Mouse (Mus musculus) intestine, embryonic 14.5 days (tissue): ENCODE measurements at regions not wholly inside any gene's neighbourhood (a gene's known extent, or its start where the extent isn't known, plus 50 kb on each side); places are given as distances from the start of the nearest gene placed in this dataset.

Source experiments
- ATAC-seq: fragments of 200-750 bp; cut with Nextera tagmentation; replicated peaks from 2 replicates; pipeline ENCODE4 v1.8.0; 2017; ENCODE audit warnings: low read depth, moderate number of reproducible peaks, moderate TSS enrichment, moderate library complexity; ENCODE audit not compliant: low FRiP score, low TSS enrichment
- DNase-seq: peaks from one replicate; pipeline ENCODE4 v3.0.0-alpha.2; 2018; ENCODE audit warnings: low spot score
- H3K27ac ChIP-seq: fragments of 300-500 bp; sonication (generic); 2 replicates; pipeline ENCODE4 v1.5.1; 2014; ENCODE audit warnings: low read depth, mild to moderate bottlenecking, control low read depth
- H3K27me3 ChIP-seq: fragments of 300-500 bp; sonication (generic); replicated peaks from 2 replicates; pipeline ENCODE4 v1.6.1; 2014; ENCODE audit warnings: low read length, control low read depth; ENCODE audit not compliant: control insufficient read depth, insufficient read depth
- H3K36me3 ChIP-seq: fragments of 300-500 bp; sonication (generic); 2 replicates; pipeline ENCODE4 v1.6.1; 2014; ENCODE audit warnings: low read length, control low read depth; ENCODE audit not compliant: control insufficient read depth, insufficient read depth
- H3K4me1 ChIP-seq: fragments of 300-500 bp; sonication (generic); replicated peaks from 2 replicates; pipeline ENCODE4 v1.6.1; 2014; ENCODE audit warnings: low read length, control low read depth, mixed read lengths; ENCODE audit not compliant: control insufficient read depth, insufficient read depth
- H3K4me2 ChIP-seq: fragments of 300-500 bp; sonication (generic); 2 replicates; pipeline ENCODE4 v1.6.1; 2014; ENCODE audit warnings: low read length
- H3K4me3 ChIP-seq: fragments of 300-500 bp; sonication (generic); 2 replicates; pipeline ENCODE4 v1.5.1; 2014; ENCODE audit warnings: low read depth, low read length, control low read depth, mixed read lengths
- H3K9ac ChIP-seq: fragments of 300-500 bp; sonication (generic); 2 replicates; pipeline ENCODE4 v1.6.1; 2014; ENCODE audit warnings: mild to moderate bottlenecking, low read length
- H3K9me3 ChIP-seq: fragments of 300-500 bp; sonication (generic); 2 replicates; pipeline ENCODE4 v1.6.1; 2016; ENCODE audit warnings: low read length, control low read depth; ENCODE audit not compliant: control insufficient read depth
- WGBS: fragments of 180-500 bp; shearing (Covaris S2); extraction: QIAGEN DNeasy Blood & Tissue Kit; methylation state at CpG from one replicate; pipeline ENCODE4 v1.1.7; 2014; 5-methylcytosine and 5-hydroxymethylcytosine counted together

DNA sequence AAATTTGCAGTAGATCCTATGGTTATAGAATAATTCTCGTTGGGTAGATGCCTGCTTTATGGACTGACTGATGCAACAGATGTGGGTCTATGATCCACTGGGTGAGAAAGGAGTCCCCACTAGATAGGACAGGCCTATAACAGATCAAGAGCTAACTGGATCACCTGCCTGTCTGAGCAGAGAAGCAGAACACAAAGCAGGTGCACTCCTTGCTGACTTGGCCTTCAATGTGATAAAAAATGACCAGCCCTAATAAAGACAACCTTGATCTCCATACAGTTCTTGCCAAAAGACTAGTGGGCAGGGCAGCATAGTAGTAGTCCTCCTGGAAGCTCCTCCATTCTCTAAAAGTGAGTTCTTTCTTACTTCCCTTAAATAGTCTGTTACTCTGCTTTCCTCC, 109.6 kb upstream of the Abcb5 start:
- H3K4me3 ChIP-seq, result no peak overlapping the region
- DNase-seq (no peak), ATAC-seq (no peak)
- no peaks in the 10 kb centered on the region for H3K4me1 ChIP-seq
- H3K9me3 ChIP-seq, result no peaks in the 10 kb centered on the region
- no peak overlapping the region for H3K9ac ChIP-seq
- H3K36me3 ChIP-seq, result no peaks in the 10 kb centered on the region
- H3K27me3 ChIP-seq, result no peaks in the 10 kb centered on the region
- H3K27ac ChIP-seq, result no peak overlapping the region
- WGBS, result 89% methylated on average over 1 of the region's 1 CpGs
- no peak overlapping the region for H3K4me2 ChIP-seq

DNA sequence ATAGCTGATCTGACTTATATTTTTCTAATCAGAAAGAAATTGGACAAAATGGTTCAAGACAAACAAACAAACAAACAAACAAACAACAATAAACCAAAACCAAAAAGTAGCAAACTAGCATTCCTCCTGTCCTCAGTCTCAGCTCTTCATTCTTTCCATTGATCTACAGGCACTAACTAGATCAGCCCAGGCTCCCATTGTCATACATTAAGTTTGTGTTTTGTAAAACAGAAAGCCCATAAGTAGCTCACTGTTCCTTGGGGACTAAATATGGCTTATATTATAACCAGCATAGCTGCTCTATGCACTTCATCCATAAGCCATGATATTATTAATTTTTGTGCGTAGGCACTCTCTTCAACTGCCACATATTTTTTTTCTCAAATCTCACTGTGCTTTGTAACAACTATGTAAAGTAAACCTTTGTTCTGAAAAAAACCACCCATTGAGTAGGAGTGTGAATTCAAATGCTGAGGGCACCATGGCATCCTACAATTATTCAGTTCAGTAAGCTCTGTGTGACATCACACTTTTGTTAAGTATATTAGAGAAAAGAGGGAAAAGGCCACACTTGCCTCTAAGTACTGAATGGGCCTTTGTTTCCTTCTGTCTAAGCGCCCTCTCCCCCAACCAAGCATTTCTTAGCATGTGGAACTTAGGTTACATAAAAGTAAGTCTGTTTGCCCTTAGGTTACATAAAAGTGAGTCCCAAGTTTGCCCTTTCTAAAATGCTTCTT, 108.7 kb upstream of the Abcb5 start:
- no peak for ATAC-seq
- WGBS, result 89% methylated on average over 2 of the region's 2 CpGs
- Histone ChIP-seq H3K4me3 (no peak overlapping the region), H3K27ac (no peak overlapping the region), H3K27me3 (no peaks in the 10 kb centered on the region), H3K9ac (no peak overlapping the region), H3K4me1 (no peaks in the 10 kb centered on the region), H3K4me2 (no peak overlapping the region), H3K36me3 (no peaks in the 10 kb centered on the region), H3K9me3 (no peaks in the 10 kb centered on the region)
- DNase-seq, result no peak

DNA sequence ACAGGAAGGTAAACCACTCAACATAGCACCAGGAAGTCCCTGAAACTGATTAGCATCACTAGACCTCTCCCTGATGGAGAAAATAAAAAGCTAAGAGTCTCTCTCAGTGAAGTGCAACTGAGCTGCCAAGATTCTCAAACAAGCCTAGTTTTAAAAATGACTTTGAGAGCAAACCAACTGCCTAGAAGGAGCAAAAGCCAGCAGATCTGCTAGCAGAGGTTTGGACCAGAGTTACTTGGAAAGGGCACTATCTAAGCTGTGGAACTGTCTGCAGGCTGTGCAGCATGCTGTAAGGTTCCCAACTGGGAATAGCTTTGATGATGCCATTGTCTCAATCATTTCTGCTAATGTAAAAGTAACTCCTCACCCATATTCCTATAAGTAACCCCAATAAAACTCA, 107.9 kb upstream of the Abcb5 start:
- no peak overlapping the region for H3K4me2 ChIP-seq
- H3K4me1 ChIP-seq, result no peaks in the 10 kb centered on the region
- no peaks in the 10 kb centered on the region for H3K36me3 ChIP-seq
- H3K9me3 ChIP-seq, result no peaks in the 10 kb centered on the region
- H3K9ac ChIP-seq, result no peak overlapping the region
- H3K4me3 ChIP-seq, result no peak overlapping the region
- DNase-seq, result no peak
- no peaks in the 10 kb centered on the region for H3K27me3 ChIP-seq
- no peak for ATAC-seq
- H3K27ac ChIP-seq, result no peak overlapping the region

DNA sequence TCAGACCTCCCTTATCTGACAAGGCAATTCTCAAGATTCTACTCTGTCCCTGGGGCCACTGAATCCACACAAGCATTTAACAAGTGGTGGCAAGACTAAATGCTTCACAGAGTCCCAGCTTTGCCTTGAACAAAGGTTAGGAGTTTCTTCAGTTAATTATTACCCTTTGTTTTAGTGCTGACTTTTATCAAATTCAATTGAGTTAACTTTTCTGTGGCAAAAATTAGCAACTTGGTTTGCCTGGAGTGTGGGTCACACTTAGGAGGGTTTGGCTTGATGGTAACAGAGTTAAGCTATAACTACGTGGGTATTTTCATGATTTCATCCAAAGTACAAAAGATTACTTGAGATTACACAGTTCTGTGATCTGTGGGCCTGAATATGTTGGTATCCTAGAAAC, 104.7 kb upstream of the Abcb5 start:
- H3K27ac ChIP-seq, result no peak overlapping the region; the same call in 1 of the 2 replicates

DNA sequence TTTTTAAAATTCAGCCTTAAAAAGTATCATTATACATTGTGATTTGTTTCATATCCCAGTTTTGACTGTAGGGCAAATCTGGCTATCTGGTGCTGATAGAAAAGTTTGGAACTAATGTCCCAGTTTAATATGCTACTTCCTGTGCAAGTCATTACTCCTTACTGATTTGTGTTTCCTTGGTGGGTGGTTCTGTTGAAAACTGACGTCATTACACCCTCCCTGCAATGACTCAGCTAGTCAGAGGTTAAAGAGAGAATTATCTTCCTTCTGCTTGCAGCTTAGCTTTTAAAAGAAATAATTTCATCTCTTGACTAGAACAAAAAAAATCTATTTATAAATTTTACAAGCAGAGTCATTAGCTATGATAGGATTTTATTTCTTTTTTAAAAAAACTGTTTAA, 104.2 kb upstream of the Abcb5 start:
- Histone ChIP-seq H3K9me3 (no peaks in the 10 kb centered on the region), H3K27ac (no peak overlapping the region), H3K9ac (no peak overlapping the region), H3K4me2 (no peak overlapping the region), H3K36me3 (no peaks in the 10 kb centered on the region), H3K4me1 (no peaks in the 10 kb centered on the region), H3K4me3 (no peak overlapping the region), H3K27me3 (no peaks in the 10 kb centered on the region)
- WGBS, result 0% methylated on average over 1 of the region's 1 CpGs
- DNase-seq (no peak), ATAC-seq (peak; percentile 84; the same call in 1 of the 2 replicates)

More for the DNA sequence above, 104.7 kb upstream of the Abcb5 start:
- Histone ChIP-seq H3K9ac (no peak overlapping the region), H3K4me1 (no peaks in the 10 kb centered on the region), H3K36me3 (no peaks in the 10 kb centered on the region), H3K4me2 (no peak overlapping the region), H3K4me3 (no peak overlapping the region), H3K9me3 (no peaks in the 10 kb centered on the region), H3K27me3 (no peaks in the 10 kb centered on the region)
- 74% methylated on average over 1 of the region's 1 CpGs for WGBS
- ATAC-seq (peak; percentile 82), DNase-seq (no peak)

DNA sequence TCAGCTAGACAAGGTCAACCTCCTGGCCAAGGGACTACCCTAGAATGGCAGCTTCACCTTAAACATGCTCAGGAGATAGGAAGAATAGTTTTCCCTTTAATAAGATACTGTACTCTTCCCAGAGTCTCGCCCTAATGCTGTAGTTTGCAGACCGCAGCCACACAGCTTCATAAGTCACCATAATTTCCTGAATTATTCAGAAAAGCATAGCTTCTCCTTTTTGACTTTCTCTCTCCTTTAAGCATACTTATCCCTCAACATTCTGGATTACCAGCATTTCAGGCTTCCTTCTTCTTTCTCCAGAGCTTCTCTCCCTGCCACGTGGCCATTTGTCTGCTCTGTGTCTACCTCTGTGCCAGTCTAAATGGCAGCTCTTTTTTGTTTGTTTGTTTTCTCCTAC, 103.5 kb upstream of the Abcb5 start:
- ATAC-seq, result no peak
- Histone ChIP-seq H3K4me2 (no peak overlapping the region), H3K36me3 (no peaks in the 10 kb centered on the region), H3K4me3 (no peak overlapping the region), H3K27ac (no peak overlapping the region), H3K27me3 (no peaks in the 10 kb centered on the region), H3K4me1 (no peaks in the 10 kb centered on the region), H3K9me3 (no peaks in the 10 kb centered on the region), H3K9ac (no peak overlapping the region)
- no peak for DNase-seq
- WGBS, result 78% methylated on average over 3 of the region's 3 CpGs

DNA sequence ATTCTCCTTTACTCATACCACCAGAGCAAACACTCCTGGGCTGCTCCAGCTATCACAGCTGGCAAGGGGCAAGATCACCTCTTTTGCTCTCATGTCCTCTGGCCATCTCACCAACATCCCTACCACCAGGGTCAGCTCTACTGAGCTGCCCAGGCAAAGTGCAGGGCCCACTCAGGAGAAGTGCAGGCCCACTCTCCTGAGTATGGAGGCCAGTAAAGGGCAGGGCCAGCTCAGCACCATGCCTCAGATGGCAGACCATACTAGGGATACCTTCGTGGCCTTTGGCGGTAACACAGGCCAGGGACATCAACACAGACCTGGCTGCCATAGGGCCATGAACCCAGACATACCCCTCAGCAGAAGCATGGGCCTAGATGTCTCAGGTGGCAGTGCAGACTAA, 101.9 kb upstream of the Abcb5 start:
- H3K9ac ChIP-seq, result no peak overlapping the region
- H3K4me1 ChIP-seq, result no peaks in the 10 kb centered on the region
- no peak for ATAC-seq
- H3K27ac ChIP-seq, result no peak overlapping the region
- H3K27me3 ChIP-seq, result no peaks in the 10 kb centered on the region
- no peak overlapping the region for H3K4me2 ChIP-seq
- H3K36me3 ChIP-seq, result no peaks in the 10 kb centered on the region
- WGBS, result 97% methylated on average over 2 of the region's 2 CpGs
- no peak for DNase-seq
- H3K4me3 ChIP-seq, result no peak overlapping the region
- no peaks in the 10 kb centered on the region for H3K9me3 ChIP-seq

DNA sequence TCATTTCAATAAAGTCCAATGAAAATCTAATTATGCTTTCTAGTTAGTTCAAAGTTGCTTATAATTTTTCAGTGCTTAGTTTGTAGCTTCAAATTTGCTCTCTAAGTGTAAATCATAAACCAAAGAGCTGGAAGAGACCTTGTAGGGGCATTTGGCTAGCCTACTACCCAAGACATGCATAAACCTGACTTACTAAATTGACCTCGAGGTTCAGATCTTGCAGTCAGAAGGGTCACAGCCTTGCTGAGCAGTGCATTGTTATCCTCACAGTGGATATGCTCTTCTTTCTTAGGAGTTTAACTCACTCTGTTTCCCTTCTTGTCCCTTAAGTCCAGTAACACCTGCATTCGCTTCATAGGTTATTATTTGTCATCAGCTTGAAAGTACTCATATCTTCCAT, 96.7 kb upstream of the Abcb5 start:
- no peak for DNase-seq
- Histone ChIP-seq H3K36me3 (no peaks in the 10 kb centered on the region), H3K9ac (no peak overlapping the region), H3K9me3 (no peaks in the 10 kb centered on the region), H3K27ac (no peak overlapping the region), H3K4me3 (no peak overlapping the region), H3K4me2 (no peak overlapping the region), H3K4me1 (no peaks in the 10 kb centered on the region), H3K27me3 (no peaks in the 10 kb centered on the region)
- ATAC-seq, result no peak
- WGBS, result 81% methylated on average over 2 of the region's 2 CpGs

DNA sequence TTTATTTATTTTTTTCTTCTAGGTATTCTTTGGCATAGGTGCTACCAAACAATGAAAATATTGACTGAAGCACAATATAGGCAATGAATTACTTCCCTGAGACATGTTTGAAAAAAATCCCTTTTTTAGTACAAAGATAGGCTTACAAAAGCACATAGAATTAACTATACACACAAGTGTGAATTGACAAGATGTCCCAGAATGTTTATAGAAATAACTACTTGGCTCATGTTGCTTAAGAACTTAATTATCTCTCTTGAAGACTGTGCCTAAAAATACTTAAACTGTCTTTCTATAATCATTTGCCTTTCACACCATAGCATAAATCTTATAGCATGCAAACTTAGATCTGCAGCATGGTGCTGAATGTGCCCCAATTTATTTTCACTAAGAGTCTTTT, 96.3 kb upstream of the Abcb5 start:
- ATAC-seq (no peak), DNase-seq (no peak)
- Histone ChIP-seq H3K4me3 (no peak overlapping the region), H3K4me1 (no peaks in the 10 kb centered on the region), H3K4me2 (no peak overlapping the region), H3K9ac (no peak overlapping the region), H3K9me3 (no peaks in the 10 kb centered on the region), H3K27ac (no peak overlapping the region), H3K27me3 (no peaks in the 10 kb centered on the region), H3K36me3 (no peaks in the 10 kb centered on the region)
